7 mouse cellular contexts compared by ENCODE assay signal in the genomic region with DNA sequence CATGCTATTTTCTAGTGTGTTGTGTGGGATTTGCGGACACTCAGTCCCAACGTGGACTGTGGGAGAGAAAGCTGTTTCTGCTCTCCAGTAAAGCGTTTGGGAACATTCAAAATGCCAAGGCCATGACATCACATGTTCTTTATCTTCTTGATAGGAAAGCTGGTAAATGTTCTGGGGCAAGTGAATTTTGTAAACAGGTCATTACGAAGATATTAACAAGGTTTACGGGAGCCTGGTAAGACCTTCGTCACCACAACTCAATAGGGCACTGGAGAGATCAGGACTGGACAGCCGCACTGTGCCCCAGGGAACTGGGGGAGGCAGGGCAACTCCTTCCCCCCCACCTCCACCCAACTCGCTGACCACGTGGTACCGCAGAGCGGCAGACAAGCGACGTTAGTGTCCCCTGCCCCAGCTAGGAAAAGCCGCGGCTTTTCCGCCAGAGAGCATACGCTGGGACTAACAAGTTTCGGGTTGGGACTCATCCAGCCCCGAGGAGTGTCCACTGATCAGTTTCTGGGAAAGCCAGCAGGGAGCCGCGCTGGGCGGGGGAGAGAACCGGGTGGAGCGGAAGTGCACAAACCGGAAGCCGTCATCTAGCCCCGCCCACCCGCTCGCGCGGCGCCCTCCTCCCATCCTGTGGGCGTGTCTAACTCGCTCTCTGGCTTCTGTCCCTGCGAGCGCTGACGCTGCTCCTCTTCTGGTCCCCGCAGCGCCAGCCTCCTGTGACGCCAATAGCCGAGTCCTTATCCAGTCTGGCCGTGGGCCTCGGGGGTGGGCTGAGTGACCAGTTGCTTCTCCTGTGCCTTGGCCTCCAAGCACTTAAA. TPM values are rescaled to one million over a fixed set of nuclear protein-coding genes. Genes with fewer than 3 reads are reported as not detected.
A peak's percentile ranks its signal among the peaks of the same experiment; 100 is the strongest.
DNase-seq lines count a peak whose midpoint lies in the region; ATAC-seq lines count a peak whose summit lies in the region.

No protein-coding gene starts in this region.

- H3K9me3 ChIP-seq in intestine, embryonic 16.5 days (ENCODE audit: control insufficient read depth, low read length) = no peaks in the 10 kb centered on the region
- no peaks in the 10 kb centered on the region for H3K9me3 ChIP-seq in midbrain, embryonic 11.5 days (ENCODE audit: control insufficient read depth, low read length)

- no peaks in the 10 kb centered on the region for H3K36me3 ChIP-seq in intestine, embryonic 16.5 days (ENCODE audit: control insufficient read depth, insufficient read depth, low read length)
- H3K36me3 ChIP-seq in midbrain, embryonic 11.5 days (ENCODE audit: control insufficient read depth, insufficient read depth, low read length) = no peaks in the 10 kb centered on the region

- H3K27me3 ChIP-seq in intestine, embryonic 16.5 days (replicated peaks; ENCODE audit: control insufficient read depth, insufficient read depth, low read length) = no peaks in the 10 kb centered on the region
- no peaks in the 10 kb centered on the region for H3K27me3 ChIP-seq in midbrain, embryonic 11.5 days (ENCODE audit: control insufficient read depth, insufficient read depth, low read length)

- peak overlapping the region; percentile 69 for H3K4me2 ChIP-seq in intestine, embryonic 16.5 days (ENCODE audit: low read depth, low read length)
- peak overlapping the region; percentile 60 for H3K4me2 ChIP-seq in midbrain, embryonic 11.5 days

- ATAC-seq in intestine, embryonic 16.5 days = peak; percentile 98
- peak; percentile 97 for ATAC-seq in midbrain, embryonic 11.5 days (ENCODE audit: low FRiP score)

- H3K4me3 ChIP-seq in intestine, embryonic 16.5 days (ENCODE audit: low read length) = peak overlapping the region; percentile 71
- peak overlapping the region; percentile 63 for H3K4me3 ChIP-seq in midbrain, embryonic 11.5 days (ENCODE audit: low read depth, low read length)

- 0 out of 2 replicates have a peak, but pooled peaks cover 3% of the 10 kb centered on the region for H3K4me1 ChIP-seq in intestine, embryonic 16.5 days (ENCODE audit: control insufficient read depth, insufficient read depth, low read length)
- peaks cover 17% of the 10 kb centered on the region for H3K4me1 ChIP-seq in midbrain, embryonic 11.5 days (ENCODE audit: control insufficient read depth, insufficient read depth, low read length)

- H3K9ac ChIP-seq in intestine, embryonic 16.5 days (ENCODE audit: low read depth, low read length) = peak overlapping the region; percentile 84
- H3K9ac ChIP-seq in midbrain, embryonic 11.5 days (ENCODE audit: low read length) = peak overlapping the region; percentile 76

- intact Hi-C loops in gastrocnemius, postnatal 36 days (cut with DNase I) = loop anchor here (2.0 kb wide), 1 partner anchor 16 kb away; the partner anchor contains the start of gene Ccnl1
- intact Hi-C loops in left cerebral cortex, postnatal 36 days (cut with DNase I) = loop anchor here (2.0 kb wide), 1 partner anchor 16 kb away; the partner anchor contains the start of gene Ccnl1

- peak; percentile 99 for DNase-seq in adrenal gland, adult 18-20 months (ENCODE audit: low spot score in 2 of 2)
- DNase-seq in embryo, embryonic 11 days = peak; percentile 97
- DNase-seq in gastrocnemius, postnatal 36 days = peak; percentile 98
- DNase-seq in left cerebral cortex, postnatal 36 days (ENCODE audit: low spot score in 2 of 2) = peak; percentile 98 to 99
- peak; percentile 100 for DNase-seq in midbrain, embryonic 11.5 days (ENCODE audit: low spot score, missing footprints)
- peak; percentile 99 for DNase-seq in skeletal muscle tissue, adult 2 months (ENCODE audit: low read depth, low spot score)

- peak overlapping the region; percentile 100 for H3K27ac ChIP-seq in intestine, embryonic 16.5 days (ENCODE audit: low read length)
- peak overlapping the region; percentile 98 for H3K27ac ChIP-seq in midbrain, embryonic 11.5 days (ENCODE audit: low read depth, low read length)

- under 1% methylated on average over 42 of the region's 43 CpGs for WGBS in intestine, embryonic 16.5 days
- WGBS in midbrain, embryonic 11.5 days = under 1% methylated on average over 41 of the region's 43 CpGs

RNA-seq across cellular contexts. Expression of gene Ccnl1, which starts 16.4 kb away (rescaled TPM):
- total RNA-seq in adrenal gland, adult 18-20 months (2021) = 100 to 1,000 TPM in 1 of 2 experiments, 10 to 100 TPM in 1; 89.0 to 102 TPM
- total RNA-seq in gastrocnemius, postnatal 36 days (2021) = 10 to 100 TPM; 11.6 to 19.3 TPM
- 81.6 and 82.4 TPM in 2 replicates for polyA plus RNA-seq in intestine, embryonic 16.5 days (2015; fragmentation: Nextera tagmentation; extraction: Ambion mirVana)
- total RNA-seq in left cerebral cortex, postnatal 36 days (2021) = 10 to 100 TPM; 40.0 to 57.9 TPM
- polyA plus RNA-seq in midbrain, embryonic 11.5 days (2014; fragmentation: Nextera tagmentation; extraction: Ambion mirVana) = 119 and 131 TPM in 2 replicates

Comparison
In these comparisons a context has a peak if more than half of its experiments do, and no peak if none do; other contexts are left out.
1. Peak in every context shown above with its lines: DNase-seq, ATAC-seq, H3K4me3 ChIP-seq and H3K27ac ChIP-seq.